Mouse (Mus musculus): Measurements from ENCODE around the gene Clcf1. TPM values are rescaled to one million over a fixed set of nuclear protein-coding genes. Genes with fewer than 3 reads are reported as not detected.

The Clcf1 gene
- polyA plus RNA-seq, 1 experiment from 2014 or later: 0.73 TPM

GRCm38 (mm10) chr19:4181892-4182291, 32.1 kb upstream of the Clcf1 start:
- 40% methylated on average over 3 of the region's 3 CpGs for WGBS (ENCODE audit: insufficient replicate concordance)
- Histone ChIP-seq H3K9me3 (replicated peaks) (no peaks in the 10 kb centered on the region), H3K36me3 (no peaks in the 10 kb centered on the region), H3K4me3 (no peak overlapping the region), H3K4me1 (peaks cover 24% of the 10 kb centered on the region), H3K27me3 (replicated peaks) (peaks cover 2% of the 10 kb centered on the region), H3K4me2 (no peak overlapping the region), H3K9ac (no peak overlapping the region), H3K27ac (no peak overlapping the region)
- no peak for ATAC-seq

- ATAC-seq: no peak
- H3K36me3 ChIP-seq: no peaks in the 10 kb centered on the region
- peaks cover 28% of the 10 kb centered on the region for H3K4me1 ChIP-seq
- H3K27me3 ChIP-seq (replicated peaks): no peaks in the 10 kb centered on the region
- no peak overlapping the region for H3K27ac ChIP-seq
- H3K4me3 ChIP-seq: no peak overlapping the region
- H3K9me3 ChIP-seq (replicated peaks): no peaks in the 10 kb centered on the region
- H3K4me2 ChIP-seq: no peak overlapping the region
- 64% methylated on average over 2 of the region's 2 CpGs for WGBS (ENCODE audit: insufficient replicate concordance)
- H3K9ac ChIP-seq: no peak overlapping the region
Observed at GRCm38 (mm10) chr19:4183689-4184088, 30.3 kb upstream of the Clcf1 start.

- Histone ChIP-seq H3K4me2 (peak overlapping the region; percentile 20), H3K9me3 (replicated peaks) (no peaks in the 10 kb centered on the region), H3K36me3 (no peaks in the 10 kb centered on the region), H3K27ac (peak overlapping the region; percentile 61), H3K4me3 (no peak overlapping the region), H3K9ac (no peak overlapping the region), H3K27me3 (replicated peaks) (no peaks in the 10 kb centered on the region), H3K4me1 (peaks cover 30% of the 10 kb centered on the region)
- ATAC-seq: peak; percentile 33; the same call in 1 of the 2 replicates
- WGBS (ENCODE audit: insufficient replicate concordance): 33% methylated on average over 15 of the region's 15 CpGs
Observed at GRCm38 (mm10) chr19:4184976-4185975, 28.8 kb upstream of the Clcf1 start.

- 79% methylated on average over 3 of the region's 3 CpGs for WGBS (ENCODE audit: insufficient replicate concordance)
- H3K4me3 ChIP-seq: no peak overlapping the region
- H3K4me2 ChIP-seq: no peak overlapping the region
- H3K27ac ChIP-seq: no peak overlapping the region
- H3K27me3 ChIP-seq (replicated peaks): no peaks in the 10 kb centered on the region
- H3K36me3 ChIP-seq: no peaks in the 10 kb centered on the region
- H3K9me3 ChIP-seq (replicated peaks): no peaks in the 10 kb centered on the region
- peaks cover 38% of the 10 kb centered on the region for H3K4me1 ChIP-seq
- H3K9ac ChIP-seq: no peak overlapping the region
- ATAC-seq: no peak
Observed at GRCm38 (mm10) chr19:4187303-4187702, 26.7 kb upstream of the Clcf1 start.

GRCm38 (mm10) chr19:4189051-4189620, 24.9 kb upstream of the Clcf1 start:
- ATAC-seq: no peak
- H3K27ac ChIP-seq: no peak overlapping the region
- H3K4me3 ChIP-seq: no peak overlapping the region
- no peaks in the 10 kb centered on the region for H3K27me3 ChIP-seq (replicated peaks)
- H3K36me3 ChIP-seq: peaks cover 12% of the 10 kb centered on the region
- WGBS (ENCODE audit: insufficient replicate concordance): 73% methylated on average over 12 of the region's 12 CpGs
- no peaks in the 10 kb centered on the region for H3K9me3 ChIP-seq (replicated peaks)
- peaks cover 50% of the 10 kb centered on the region for H3K4me1 ChIP-seq
- no peak overlapping the region for H3K4me2 ChIP-seq
- H3K9ac ChIP-seq: no peak overlapping the region

GRCm38 (mm10) chr19:4190831-4191334, 23.2 kb upstream of the Clcf1 start, which contains the start of gene Tbc1d10c:
Tbc1d10c (minus strand) TSS chr19:4191284.
- peaks cover 30% of the 10 kb centered on the region for H3K36me3 ChIP-seq
- peak within 1 kb of the TSS; percentile 93 for H3K4me3 ChIP-seq
- H3K27ac ChIP-seq: peak within 1 kb of the TSS; percentile 91
- WGBS (ENCODE audit: insufficient replicate concordance): 23% methylated on average over 4 of the region's 4 CpGs
- no peak for ATAC-seq
- peak within 1 kb of the TSS; percentile 97 for H3K9ac ChIP-seq
- peak within 1 kb of the TSS; percentile 89 for H3K4me2 ChIP-seq
- H3K4me1 ChIP-seq: peaks cover 51% of the 10 kb centered on the region
- no peaks in the 10 kb centered on the region for H3K9me3 ChIP-seq (replicated peaks)
- H3K27me3 ChIP-seq (replicated peaks): no peaks in the 10 kb centered on the region

- Histone ChIP-seq H3K9ac (peak within 1 kb of the TSS; percentile 97), H3K4me1 (peaks cover 56% of the 10 kb centered on the region), H3K27ac (peak within 1 kb of the TSS; percentile 91), H3K27me3 (replicated peaks) (no peaks in the 10 kb centered on the region), H3K4me2 (peak within 1 kb of the TSS; percentile 89), H3K36me3 (peaks cover 38% of the 10 kb centered on the region), H3K4me3 (peak within 1 kb of the TSS; percentile 93), H3K9me3 (replicated peaks) (no peaks in the 10 kb centered on the region)
- ATAC-seq: peak; percentile 93
- 6% methylated on average over 39 of the region's 47 CpGs for WGBS (ENCODE audit: insufficient replicate concordance)
Observed at GRCm38 (mm10) chr19:4191528-4192250, 22.3 kb upstream of the Clcf1 start, which contains the start of gene Ppp1ca. Ppp1ca (plus strand) TSS chr19:4192065.

GRCm38 (mm10) chr19:4192251-4192985, 21.6 kb upstream of the Clcf1 start:
- ATAC-seq: peak; percentile 58
- H3K4me1 ChIP-seq: peaks cover 64% of the 10 kb centered on the region
- under 1% methylated on average over 46 of the region's 52 CpGs for WGBS (ENCODE audit: insufficient replicate concordance)
- no peaks in the 10 kb centered on the region for H3K9me3 ChIP-seq (replicated peaks)
- H3K36me3 ChIP-seq: peaks cover 45% of the 10 kb centered on the region
- peak overlapping the region; percentile 97 for H3K9ac ChIP-seq
- H3K4me3 ChIP-seq: peak overlapping the region; percentile 93
- peak overlapping the region; percentile 89 for H3K4me2 ChIP-seq
- H3K27ac ChIP-seq: peak overlapping the region; percentile 91
- no peaks in the 10 kb centered on the region for H3K27me3 ChIP-seq (replicated peaks)

- H3K9ac ChIP-seq: peak overlapping the region; percentile 97
- peak overlapping the region; percentile 93 for H3K4me3 ChIP-seq
- no peaks in the 10 kb centered on the region for H3K27me3 ChIP-seq (replicated peaks)
- WGBS (ENCODE audit: insufficient replicate concordance): 50% methylated on average over 6 of the region's 6 CpGs
- no peaks in the 10 kb centered on the region for H3K9me3 ChIP-seq (replicated peaks)
- no peak for ATAC-seq
- peaks cover 68% of the 10 kb centered on the region for H3K4me1 ChIP-seq
- H3K27ac ChIP-seq: peak overlapping the region; percentile 91
- H3K4me2 ChIP-seq: peak overlapping the region; percentile 89
- H3K36me3 ChIP-seq: peaks cover 52% of the 10 kb centered on the region
Observed at GRCm38 (mm10) chr19:4193129-4193528, 20.9 kb upstream of the Clcf1 start.

GRCm38 (mm10) chr19:4194021-4194724, 19.9 kb upstream of the Clcf1 start:
- Histone ChIP-seq H3K27me3 (replicated peaks) (no peaks in the 10 kb centered on the region), H3K9ac (0 out of 2 replicates have a peak overlapping the region, but pooled peaks have one; percentile 12), H3K4me2 (peak overlapping the region; percentile 89), H3K9me3 (replicated peaks) (no peaks in the 10 kb centered on the region), H3K4me1 (peaks cover 75% of the 10 kb centered on the region), H3K36me3 (peaks cover 63% of the 10 kb centered on the region), H3K4me3 (peak overlapping the region; percentile 93; the same call in 1 of the 2 replicates), H3K27ac (peak overlapping the region; percentile 91)
- 76% methylated on average over 8 of the region's 8 CpGs for WGBS (ENCODE audit: insufficient replicate concordance)
- no peak for ATAC-seq
